Mouse (Mus musculus): Measurements from ENCODE around the gene Upk3b. TPM values are rescaled to one million over a fixed set of nuclear protein-coding genes. Genes with fewer than 3 reads are reported as not detected.
A peak's percentile ranks its signal among the peaks of the same experiment; 100 is the strongest.
"Not testable (repeated sequence)": the region's sequence is repeated elsewhere in the genome, so short reads cannot be mapped to it uniquely, and the experiment has no call there.

Gene Upk3b
- total and polyA plus RNA-seq, 2 experiments from 2014 or later = 0.19 TPM; not detected in 1

DNA sequence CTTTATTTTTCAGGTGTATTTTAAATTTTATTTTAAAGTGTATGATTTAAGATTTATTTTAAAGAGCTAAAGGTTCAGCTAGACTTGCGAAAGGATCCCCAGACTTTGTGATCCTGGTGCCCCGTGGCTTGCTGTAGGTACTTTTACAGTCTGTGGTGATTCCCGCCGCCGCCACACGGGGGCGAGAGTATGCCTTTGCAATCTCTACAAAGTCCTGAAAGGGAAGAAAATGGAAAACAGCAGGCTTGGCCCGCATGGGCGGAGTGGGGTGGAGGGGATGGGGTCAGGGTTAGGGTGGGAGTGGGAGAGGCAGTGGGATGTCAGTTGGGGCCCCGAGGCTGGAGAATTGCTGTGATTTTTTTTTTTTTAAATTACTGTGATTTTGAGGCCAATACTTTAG is 7.7 kb downstream of the Upk3b start:
- ATAC-seq = peak; percentile 58
- no peaks in the 10 kb centered on the region for H3K36me3 ChIP-seq (ENCODE audit: insufficient read depth)
- 4% methylated on average over 10 of the region's 10 CpGs for WGBS

DNA sequence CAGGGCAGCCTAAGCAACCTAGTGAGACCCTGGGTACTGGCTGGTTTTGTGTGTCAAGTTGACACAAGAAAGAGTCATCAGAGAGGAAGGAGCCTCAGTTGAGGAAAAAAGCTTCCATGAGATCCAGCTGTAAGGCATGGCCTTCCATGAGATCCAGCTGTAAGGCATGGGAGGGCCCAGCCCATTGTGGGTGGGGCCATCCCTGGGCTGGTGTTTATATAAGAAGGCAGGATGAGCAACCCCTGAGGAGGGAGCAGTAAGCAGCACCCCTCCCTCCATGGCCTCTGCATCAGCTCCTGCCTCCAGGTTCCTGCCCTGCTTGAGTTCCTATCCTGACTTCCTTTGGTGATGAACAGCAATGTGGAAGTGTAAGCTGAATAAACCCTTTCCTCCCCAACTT is 10.2 kb downstream of the Upk3b start:
- H3K4me2 ChIP-seq (ENCODE audit: low read depth); ATAC-seq; DNase-seq; H3K27me3 ChIP-seq (ENCODE audit: insufficient read depth, low read length); H3K27ac ChIP-seq (ENCODE audit: low read depth, low read length); H3K4me1 ChIP-seq (ENCODE audit: insufficient read depth); H3K9me3 ChIP-seq (ENCODE audit: low read length); H3K36me3 ChIP-seq (ENCODE audit: insufficient read depth); H3K9ac ChIP-seq; H3K4me3 ChIP-seq (ENCODE audit: low read depth, low read length): not testable (repeated sequence)

More for the DNA sequence above, 7.7 kb downstream of the Upk3b start:
- no peak overlapping the region for H3K27ac ChIP-seq (ENCODE audit: low read depth, low read length)
- H3K9ac ChIP-seq = no peak overlapping the region
- H3K4me3 ChIP-seq (ENCODE audit: low read depth, low read length) = no peak overlapping the region
- DNase-seq = peak; percentile 84
- H3K9me3 ChIP-seq (ENCODE audit: low read length) = no peaks in the 10 kb centered on the region
- H3K4me2 ChIP-seq (ENCODE audit: low read depth) = no peak overlapping the region
- no peaks in the 10 kb centered on the region for H3K4me1 ChIP-seq (ENCODE audit: insufficient read depth)
- TF ChIP-seq CTCF (IDR thresholded peaks at IDR 0.05; ENCODE audit: low read depth) = peak; percentile 88
- H3K27me3 ChIP-seq (ENCODE audit: insufficient read depth, low read length) = no peaks in the 10 kb centered on the region

DNA sequence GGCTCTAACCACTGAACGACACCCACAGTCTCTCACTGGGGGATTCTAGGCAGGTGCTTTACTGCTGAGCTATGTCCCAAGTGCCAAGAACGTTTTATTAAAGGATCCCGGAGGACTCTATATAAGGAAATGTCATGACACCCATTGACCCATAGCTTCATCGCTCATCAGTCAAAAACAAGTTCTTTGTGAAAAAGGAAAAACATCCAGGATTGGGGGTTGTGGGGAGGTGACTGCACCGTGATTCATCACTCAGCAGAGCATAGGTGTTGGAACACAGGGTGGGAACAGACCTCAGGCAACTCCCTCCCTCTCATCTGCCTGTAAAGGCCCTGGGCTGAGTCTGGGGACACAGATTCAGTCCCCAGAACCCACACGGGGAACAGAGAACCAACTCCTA is 11.6 kb downstream of the Upk3b start:
- DNase-seq = no peak
- Histone ChIP-seq H3K27me3 (ENCODE audit: insufficient read depth, low read length) (no peaks in the 10 kb centered on the region), H3K9me3 (ENCODE audit: low read length) (no peaks in the 10 kb centered on the region), H3K4me1 (ENCODE audit: insufficient read depth) (no peaks in the 10 kb centered on the region), H3K4me3 (ENCODE audit: low read depth, low read length) (no peak overlapping the region), H3K4me2 (ENCODE audit: low read depth) (no peak overlapping the region), H3K9ac (no peak overlapping the region), H3K27ac (ENCODE audit: low read depth, low read length) (no peak overlapping the region), H3K36me3 (ENCODE audit: insufficient read depth) (no peaks in the 10 kb centered on the region)
- ATAC-seq = no peak
- 83% methylated on average over 6 of the region's 6 CpGs for WGBS
- no peak for TF ChIP-seq CTCF (IDR thresholded peaks at IDR 0.05; ENCODE audit: low read depth)

DNA sequence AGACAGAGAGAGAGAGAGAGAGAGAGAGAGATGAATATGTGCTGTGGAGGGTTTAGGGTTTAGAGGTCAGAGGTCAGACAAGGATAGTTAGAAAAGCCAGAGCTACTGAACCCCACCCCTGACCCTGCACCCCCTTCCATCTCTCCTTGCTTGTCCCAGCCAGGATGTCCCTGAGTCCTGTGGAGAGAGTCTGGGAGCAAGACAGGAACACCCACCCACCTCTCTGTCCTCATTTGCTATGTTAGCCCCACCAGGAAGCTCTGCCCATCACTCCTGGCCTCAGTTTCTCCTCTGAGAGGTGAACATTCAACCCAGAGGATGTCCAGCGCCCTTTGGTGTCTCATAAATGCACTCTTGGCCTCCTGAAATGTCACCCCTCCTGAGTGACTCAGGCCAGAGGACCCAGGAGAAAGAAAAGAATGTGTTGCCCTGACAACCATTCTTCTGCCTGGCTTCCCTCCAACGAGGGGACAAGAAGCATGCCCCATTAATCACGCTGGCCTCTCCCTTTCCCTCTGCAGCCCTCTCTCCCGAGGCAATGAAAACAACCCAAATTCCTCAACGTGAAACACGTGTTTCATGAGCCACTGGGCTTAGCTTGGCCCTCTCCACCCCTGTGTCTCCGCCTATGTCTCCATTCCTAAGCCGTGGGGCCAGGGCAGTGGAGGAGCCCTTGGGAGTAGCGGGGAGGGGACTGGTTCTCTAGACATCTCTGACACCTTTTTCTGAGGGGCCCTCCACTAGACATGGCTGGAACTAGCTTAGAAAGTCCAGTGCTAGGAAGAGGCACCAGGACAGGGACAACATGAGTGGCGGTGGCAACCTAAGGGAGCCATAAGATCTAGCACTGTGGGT is 13.2 kb downstream of the Upk3b start:
- 6% methylated on average over 10 of the region's 10 CpGs for WGBS
- Histone ChIP-seq H3K9ac (no peak overlapping the region), H3K9me3 (ENCODE audit: low read length) (no peaks in the 10 kb centered on the region), H3K27ac (ENCODE audit: low read depth, low read length) (no peak overlapping the region), H3K27me3 (ENCODE audit: insufficient read depth, low read length) (no peaks in the 10 kb centered on the region), H3K36me3 (ENCODE audit: insufficient read depth) (no peaks in the 10 kb centered on the region), H3K4me2 (ENCODE audit: low read depth) (no peak overlapping the region), H3K4me1 (ENCODE audit: insufficient read depth) (no peaks in the 10 kb centered on the region), H3K4me3 (ENCODE audit: low read depth, low read length) (no peak overlapping the region)
- no peak for TF ChIP-seq CTCF (IDR thresholded peaks at IDR 0.05; ENCODE audit: low read depth)
- peak; percentile 47; the same call in 1 of the 2 replicates for ATAC-seq
- peak; percentile 42 for DNase-seq

DNA sequence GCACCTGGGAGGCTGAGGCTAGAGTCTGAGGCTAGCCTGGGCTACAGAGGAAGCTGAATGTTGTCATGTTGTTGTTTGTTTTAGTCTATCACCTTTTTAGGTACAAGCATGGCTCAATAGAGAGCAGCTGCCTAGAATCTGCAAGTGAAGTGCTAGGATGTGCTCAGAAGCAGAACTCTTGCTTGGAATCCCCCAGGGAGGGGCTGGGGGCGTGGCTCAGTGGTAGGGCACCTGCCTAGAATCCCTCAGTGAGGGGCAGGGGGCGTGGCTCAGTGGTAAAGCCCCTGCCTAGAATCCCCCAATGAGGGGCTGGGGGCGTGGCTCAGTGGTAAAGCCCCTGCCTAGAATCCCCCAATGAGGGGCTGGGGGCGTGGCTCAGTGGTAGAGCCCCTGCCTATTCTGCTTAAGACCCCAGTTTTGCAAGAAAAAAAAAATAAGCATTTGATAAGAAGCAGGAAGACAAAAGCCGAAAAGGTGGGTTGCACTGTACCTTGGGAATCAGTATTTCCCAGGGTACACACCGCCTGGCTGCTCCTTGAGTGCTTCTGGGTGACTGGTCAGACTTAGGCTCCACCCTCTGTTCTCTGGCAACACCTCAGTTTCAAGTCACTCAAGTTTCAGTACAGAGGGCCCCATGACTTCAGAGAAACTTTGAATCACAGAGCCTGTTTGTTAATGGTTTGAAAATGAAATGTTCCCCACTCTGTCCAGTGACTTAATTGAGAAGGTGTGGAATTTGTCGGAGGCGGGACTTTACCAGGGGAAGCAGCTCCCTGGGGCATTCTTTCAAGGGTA is 14.8 kb downstream of the Upk3b start:
- H3K9me3 ChIP-seq (ENCODE audit: low read length) = no peaks in the 10 kb centered on the region
- DNase-seq (no peak), ATAC-seq (no peak)
- H3K36me3 ChIP-seq (ENCODE audit: insufficient read depth) = no peaks in the 10 kb centered on the region
- H3K4me2 ChIP-seq (ENCODE audit: low read depth) = no peak overlapping the region
- no peaks in the 10 kb centered on the region for H3K27me3 ChIP-seq (ENCODE audit: insufficient read depth, low read length)
- no peaks in the 10 kb centered on the region for H3K4me1 ChIP-seq (ENCODE audit: insufficient read depth)
- no peak overlapping the region for H3K9ac ChIP-seq
- no peak overlapping the region for H3K4me3 ChIP-seq (ENCODE audit: low read depth, low read length)
- no peak overlapping the region for H3K27ac ChIP-seq (ENCODE audit: low read depth, low read length)
- WGBS = 79% methylated on average over 8 of the region's 8 CpGs
- no peak for TF ChIP-seq CTCF (IDR thresholded peaks at IDR 0.05; ENCODE audit: low read depth)

DNA sequence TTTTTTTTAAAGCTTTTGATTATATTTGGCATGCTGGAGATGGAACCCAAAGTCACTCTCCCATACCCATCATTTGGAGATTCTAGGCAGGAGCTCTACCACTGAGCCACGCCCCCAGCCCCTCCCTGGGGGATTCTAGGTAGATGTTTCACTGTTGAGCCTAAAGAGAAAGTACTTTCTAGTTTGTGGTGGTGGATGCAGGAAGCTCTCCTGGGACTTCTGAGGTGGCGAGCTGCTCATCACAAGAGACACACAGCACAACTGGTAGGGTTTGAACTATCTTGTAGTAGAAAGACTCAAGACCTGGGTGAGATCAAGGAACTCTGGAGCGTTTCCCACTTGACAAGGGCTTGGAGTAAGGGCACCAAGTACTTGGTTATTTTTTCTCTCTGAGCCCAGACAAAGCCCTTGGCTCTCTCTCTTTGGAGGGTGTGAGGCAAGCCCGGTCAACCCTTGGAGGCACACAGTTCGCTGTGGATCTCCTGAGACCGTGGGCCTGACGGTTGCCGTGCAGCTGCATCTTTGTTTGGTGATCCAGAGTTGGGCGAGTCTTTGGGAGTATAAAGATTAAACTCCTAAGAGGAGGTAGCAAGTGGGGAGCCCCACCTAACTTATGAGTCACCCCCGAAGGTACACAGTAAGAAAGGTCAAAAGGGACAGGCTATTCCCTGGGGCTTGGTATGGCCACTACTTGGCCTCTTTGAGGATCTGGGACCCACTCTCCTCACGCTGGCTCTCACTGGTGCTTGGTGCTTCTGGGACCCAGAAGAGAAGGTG is 16.2 kb downstream of the Upk3b start, which contains the start of gene Upk3bl:
Gene Upk3bl (plus strand): TSS at position 192 of the 777 bp plus-strand sequence.
- no peak within 1 kb of the TSS for H3K4me2 ChIP-seq (ENCODE audit: low read depth)
- no peaks in the 10 kb centered on the region for H3K36me3 ChIP-seq (ENCODE audit: insufficient read depth)
- no peak within 1 kb of the TSS for H3K9ac ChIP-seq
- no peak for TF ChIP-seq CTCF (IDR thresholded peaks at IDR 0.05; ENCODE audit: low read depth)
- no peaks in the 10 kb centered on the region for H3K9me3 ChIP-seq (ENCODE audit: low read length)
- ATAC-seq = no peak
- no peak within 1 kb of the TSS for H3K4me3 ChIP-seq (ENCODE audit: low read depth, low read length)
- no peak for DNase-seq
- no peaks in the 10 kb centered on the region for H3K4me1 ChIP-seq (ENCODE audit: insufficient read depth)
- H3K27me3 ChIP-seq (ENCODE audit: insufficient read depth, low read length) = no peaks in the 10 kb centered on the region
- WGBS = 94% methylated on average over 11 of the region's 11 CpGs
- no peak within 1 kb of the TSS for H3K27ac ChIP-seq (ENCODE audit: low read depth, low read length)
